Mouse (Mus musculus): ENCODE measurements around the gene Kcnj6. TPM values are rescaled to one million over a fixed set of nuclear protein-coding genes. Genes with fewer than 3 reads are reported as not detected.

Kcnj6 gene
- total RNA-seq (2021) = 10 to 100 TPM; 88.1 to 95.9 TPM
- long read RNA-seq, experiment 1, partial matches to known transcripts = 0 of 6 reads
- long read RNA-seq, experiment 1, other reads (novel, unspliced or antisense) = 4 of 6 reads
- long read RNA-seq, experiment 2, partial matches to known transcripts = 0 of 1 reads
- long read RNA-seq, experiment 2, other reads (novel, unspliced or antisense) = 0 of 1 reads

DNA sequence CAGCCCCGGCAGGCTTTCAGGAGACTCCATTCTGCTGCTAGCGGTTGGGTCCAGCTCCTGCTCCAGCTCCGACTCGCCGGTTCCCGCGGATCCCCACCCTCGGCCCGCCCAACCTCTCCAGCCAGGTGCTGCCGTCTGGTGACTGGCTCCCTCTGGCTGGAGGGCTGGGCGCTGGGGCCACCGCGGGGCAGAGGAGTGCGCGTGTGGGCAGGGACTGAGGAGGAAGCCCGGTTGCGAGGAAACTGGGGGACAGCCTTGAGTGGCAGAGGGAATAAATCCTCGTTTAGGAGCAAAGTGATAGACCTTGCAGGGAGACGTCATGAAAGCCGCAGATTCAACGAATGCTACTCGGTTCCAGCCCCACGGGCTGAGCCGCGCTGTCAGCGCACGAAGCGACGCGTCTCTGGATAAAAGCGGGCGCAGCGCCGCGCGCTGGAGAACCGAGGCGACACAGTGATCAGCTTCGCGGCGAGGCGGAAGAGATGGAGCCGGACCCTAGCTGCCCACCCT is at the start of gene Kcnj6:
TSS of gene Kcnj6 (minus strand) at position 362 of the 510 bp plus-strand sequence.
- peak; percentile 74 to 88 for DNase-seq (ENCODE audit: low spot score in 2 of 2)

DNA sequence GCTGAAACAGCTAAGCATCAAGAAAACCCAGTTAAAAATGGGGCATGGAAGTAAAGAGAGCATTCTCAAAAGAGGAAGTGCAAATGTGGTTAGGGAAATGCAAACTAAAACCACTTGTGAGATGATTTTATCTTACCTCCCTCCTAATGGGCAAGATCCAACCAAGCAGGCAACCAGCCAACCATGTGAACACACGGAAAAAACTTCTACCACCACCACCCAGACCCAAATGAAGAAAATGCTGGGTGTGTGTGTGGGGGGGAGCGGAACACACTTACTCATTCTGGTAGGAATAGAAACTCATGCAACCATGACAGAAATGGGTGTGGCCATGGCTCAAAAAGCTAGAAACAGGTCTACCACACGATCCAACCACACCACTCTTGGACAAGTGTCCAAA is 12.4 kb upstream of the Kcnj6 start:
- no peak for DNase-seq (ENCODE audit: low spot score in 2 of 2)

DNA sequence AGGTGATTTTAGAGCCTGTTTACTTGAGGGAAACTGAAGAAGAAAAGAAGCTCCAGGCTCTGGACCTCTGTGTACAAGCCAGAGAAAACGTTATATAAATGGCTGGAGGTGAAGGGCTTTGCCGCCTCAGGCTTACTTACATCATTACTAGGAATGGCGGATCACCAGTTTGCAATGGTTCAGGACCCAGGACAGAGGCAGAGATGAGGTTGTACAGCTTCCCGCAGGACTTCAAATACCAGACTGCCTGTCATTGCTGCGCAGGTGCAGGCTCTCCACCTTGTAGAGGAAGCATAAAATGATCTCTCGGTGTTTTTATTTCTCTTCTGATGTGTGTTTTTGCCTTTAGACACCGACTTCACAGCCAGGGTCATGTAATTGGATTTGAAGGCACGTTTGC is 7.1 kb upstream of the Kcnj6 start:
- DNase-seq (ENCODE audit: low spot score in 2 of 2) = no peak

DNA sequence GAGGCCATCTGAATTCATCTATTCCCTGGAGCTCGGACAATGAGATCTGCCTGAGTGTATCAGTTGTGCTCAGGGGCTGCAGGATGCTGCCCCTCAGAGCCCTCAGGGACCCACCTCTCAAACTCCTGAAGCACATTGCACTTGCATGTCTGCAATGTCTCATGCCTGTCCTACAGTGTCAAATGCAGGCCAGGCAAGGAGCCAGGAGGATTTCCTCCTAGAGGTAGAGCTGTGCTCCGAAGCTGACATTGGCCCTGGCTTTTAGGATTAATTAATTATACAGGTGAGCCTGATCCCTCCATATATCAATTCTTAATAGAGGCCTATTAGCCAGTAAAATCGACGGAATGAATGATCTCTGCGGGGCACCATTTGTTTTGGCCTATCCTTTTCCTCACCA is 2.0 kb upstream of the Kcnj6 start:
- DNase-seq (ENCODE audit: low spot score in 2 of 2) = no peak

DNA sequence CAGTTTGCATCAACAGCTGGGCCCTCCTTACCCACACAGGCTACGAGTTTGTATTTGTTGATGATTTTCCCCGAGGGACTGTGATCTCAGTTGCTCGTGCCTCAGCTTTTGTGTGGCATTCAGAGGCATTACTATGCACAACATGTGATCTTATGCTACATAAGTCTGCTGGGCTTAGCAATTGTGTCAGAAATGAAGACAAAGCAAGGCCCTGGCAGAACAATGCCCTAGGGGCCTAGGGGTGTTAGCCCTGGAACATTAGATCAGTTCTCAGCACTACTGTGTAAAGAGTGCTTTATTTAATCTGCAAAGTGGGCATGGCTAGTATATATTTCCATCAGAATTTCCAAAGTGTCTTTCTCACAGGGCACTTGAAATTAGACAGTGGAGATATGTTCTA is 1.5 kb upstream of the Kcnj6 start:
- no peak for DNase-seq (ENCODE audit: low spot score in 2 of 2)

DNA sequence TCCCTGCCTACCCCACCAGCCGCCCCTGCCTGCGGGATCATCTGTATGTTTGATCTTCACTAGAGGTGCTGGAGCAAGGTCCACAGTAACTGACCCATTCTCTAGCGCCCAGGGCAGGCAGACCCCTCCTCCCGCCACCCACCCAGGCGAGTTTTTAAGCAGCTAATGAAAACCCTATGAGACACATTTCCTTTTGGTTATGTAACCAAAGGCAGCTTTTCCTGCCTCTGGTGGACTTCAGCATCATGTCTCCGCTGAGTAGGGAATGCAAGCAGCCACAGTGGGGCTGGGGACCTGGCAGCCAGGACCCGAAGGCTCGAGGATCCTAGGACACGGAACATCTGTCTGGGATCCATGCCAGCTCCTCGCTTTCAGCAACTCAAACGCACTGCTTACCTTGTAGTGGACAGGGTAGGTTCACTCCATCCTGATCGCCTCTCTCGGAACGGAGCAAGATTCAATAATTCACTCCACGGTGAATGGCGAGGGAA is 665 bp downstream of the Kcnj6 start:
- peak; percentile 28 to 40 for DNase-seq (ENCODE audit: low spot score in 2 of 2)

DNA sequence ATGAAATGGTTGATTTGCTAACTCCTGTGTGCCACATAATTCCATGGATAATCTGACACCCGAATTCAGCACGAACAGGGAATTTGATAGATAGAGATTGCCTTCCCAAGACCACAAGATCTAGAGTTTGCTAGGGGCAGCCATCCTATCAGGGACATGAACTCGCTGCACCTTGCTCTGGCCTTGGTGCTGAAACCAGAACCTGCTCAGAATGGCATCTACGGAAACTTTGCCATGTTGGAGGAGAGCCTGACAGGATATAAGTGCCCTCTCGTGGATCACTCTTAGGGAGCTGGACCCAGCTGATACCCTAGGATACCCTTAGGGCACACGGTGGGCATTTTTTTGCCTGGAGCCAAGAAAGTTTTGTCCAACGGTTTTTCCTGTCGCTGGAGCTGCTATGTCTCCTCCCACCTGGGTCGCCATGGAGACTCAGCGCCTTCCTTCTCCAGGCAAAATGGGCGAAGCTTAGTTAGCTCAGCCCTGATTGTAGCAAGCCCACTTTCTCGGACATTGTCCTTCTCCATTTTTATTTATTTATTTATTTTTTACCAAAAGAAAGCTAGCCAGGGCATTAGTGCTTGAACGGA is 1.9 kb downstream of the Kcnj6 start:
- peak in 1 of 2 experiments; percentile 55 for DNase-seq (ENCODE audit: low spot score in 2 of 2)

DNA sequence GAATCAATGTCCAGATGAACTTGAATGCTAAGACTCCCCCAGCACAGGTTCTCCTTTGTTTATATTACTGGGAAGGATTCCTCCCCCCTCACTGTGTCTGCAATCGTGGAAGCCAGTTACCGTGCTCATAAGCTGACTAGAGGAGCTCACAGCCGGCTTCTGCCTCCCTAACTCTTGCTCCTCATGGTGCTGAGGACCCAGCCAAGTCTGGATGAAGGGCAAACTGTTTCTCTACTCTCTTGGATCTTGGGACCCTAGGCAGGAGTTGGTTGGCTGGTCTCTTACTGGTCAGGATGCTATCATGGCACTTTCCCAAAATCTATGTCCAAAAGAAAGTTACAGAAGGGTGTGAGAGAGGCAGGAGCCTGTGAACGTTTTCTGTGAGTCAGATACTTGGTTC is 2.6 kb downstream of the Kcnj6 start:
- DNase-seq (ENCODE audit: low spot score in 2 of 2) = no peak

DNA sequence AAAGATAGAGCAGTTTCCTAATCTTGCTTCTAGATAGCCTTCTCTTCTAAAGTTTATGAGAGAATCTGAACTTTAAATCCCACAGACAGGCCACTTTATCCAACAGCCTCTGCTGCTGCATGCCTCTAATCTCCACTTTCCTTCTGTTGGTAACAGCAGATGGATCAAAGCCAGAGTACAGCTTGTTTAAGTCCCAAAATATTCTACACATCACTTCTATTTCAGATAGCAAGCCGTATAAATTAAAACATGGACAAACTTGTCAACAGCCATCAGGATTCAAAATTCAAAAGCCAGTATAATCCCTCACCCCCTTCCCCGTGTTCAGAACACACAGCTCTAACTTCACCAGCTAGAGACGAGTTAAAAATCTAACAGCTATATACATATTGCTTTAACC is 3.4 kb downstream of the Kcnj6 start:
- no peak for DNase-seq (ENCODE audit: low spot score in 2 of 2)

DNA sequence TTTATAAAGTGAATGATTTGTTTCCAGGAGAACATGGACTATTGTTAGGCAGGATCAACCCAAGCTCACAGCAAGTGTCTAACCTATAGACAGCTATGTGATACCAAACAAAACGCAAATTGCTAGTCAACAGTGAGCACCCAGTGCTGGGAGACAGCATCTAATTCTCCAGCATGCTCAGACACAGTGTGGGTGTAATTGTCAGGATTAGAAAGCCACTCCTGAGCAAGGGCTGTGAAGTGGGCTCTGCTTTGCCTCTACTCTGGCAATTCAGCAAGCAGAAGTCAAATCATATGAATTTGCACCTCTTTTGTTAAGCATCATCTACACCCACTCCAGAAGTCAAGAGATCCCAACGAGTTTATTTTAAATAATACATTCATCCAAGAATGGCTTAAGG is 7.4 kb downstream of the Kcnj6 start:
- no peak for DNase-seq (ENCODE audit: low spot score in 2 of 2)

DNA sequence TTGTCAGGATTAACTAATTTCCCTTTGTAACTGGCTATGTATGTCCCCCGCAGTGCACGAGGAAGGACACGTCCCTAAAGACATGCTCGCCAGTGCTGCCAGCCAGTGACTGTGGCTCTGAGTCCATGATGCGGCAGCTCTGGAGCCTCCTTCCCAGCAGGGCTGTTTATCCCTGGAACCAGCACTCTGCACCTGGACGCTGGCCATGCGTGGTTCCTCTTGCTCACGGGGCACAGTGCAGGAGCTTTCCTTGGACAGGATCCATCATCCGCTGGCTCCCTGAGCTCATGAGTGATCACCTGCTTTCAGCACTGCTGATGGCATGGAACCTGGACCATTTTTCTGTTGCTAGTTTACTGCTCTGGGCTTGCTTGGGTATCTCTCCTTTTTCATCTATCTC is 10.8 kb downstream of the Kcnj6 start:
- no peak for DNase-seq (ENCODE audit: low spot score in 2 of 2)

DNA sequence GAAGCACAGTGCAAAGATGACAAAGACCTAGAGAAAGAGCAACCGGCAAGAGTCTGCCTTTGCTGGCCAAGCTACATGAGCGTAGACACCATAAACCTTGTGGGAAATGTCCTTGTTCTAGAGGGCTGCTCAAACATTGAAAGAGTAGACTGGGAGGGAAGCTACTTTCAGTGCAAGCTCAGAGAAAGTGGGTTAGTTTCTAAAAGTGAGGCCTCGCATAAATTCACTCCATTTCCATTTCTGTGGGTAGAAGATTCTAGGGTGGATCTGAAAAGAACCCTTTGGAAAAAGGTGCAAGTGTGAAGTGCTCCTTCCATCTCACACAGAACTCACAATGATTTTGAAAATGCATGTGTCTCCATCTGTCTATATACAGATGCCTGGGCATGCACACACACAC is 13.2 kb downstream of the Kcnj6 start:
- DNase-seq (ENCODE audit: low spot score in 2 of 2) = no peak

DNA sequence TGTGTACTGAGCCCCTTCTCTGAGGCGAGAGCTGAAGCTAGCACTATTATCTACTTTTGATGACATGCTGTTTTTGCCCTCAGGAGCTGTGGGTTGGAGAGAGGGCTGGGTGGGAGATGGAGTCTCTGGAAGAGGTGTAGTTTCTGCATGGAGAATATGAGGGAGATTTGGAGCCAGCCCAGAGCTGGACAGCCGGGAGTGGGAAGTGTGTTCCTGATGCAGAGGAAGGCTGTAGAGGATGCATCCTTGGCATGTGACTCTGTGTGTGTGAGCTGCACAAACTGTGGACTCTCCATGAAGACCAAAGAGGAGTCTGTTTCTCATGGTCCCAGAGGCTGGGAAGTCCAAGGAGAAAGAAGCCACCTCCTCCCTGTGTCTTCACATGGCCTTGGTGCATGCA is 17.1 kb downstream of the Kcnj6 start:
- no peak for DNase-seq (ENCODE audit: low spot score in 2 of 2)

DNA sequence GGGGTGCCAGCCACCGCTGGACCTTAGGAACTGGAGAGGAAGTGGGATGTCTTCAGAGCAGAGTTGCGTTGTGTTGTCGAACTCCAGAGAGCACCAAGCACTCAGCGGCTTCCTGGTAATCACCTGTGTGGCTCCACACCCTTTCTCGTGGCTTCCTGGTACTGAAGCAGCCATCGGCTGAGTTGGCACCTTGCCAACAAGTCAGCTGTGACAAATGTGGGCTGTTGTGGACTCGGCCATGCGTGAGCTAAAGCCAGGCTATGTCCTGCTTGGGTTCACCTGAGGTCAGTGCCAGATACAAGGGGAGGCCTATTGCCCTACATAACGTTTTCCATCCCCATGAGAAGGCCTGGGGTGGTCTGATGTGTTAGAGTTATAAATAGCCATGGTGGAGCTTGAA is 18.0 kb downstream of the Kcnj6 start:
- DNase-seq (ENCODE audit: low spot score in 2 of 2) = no peak

DNA sequence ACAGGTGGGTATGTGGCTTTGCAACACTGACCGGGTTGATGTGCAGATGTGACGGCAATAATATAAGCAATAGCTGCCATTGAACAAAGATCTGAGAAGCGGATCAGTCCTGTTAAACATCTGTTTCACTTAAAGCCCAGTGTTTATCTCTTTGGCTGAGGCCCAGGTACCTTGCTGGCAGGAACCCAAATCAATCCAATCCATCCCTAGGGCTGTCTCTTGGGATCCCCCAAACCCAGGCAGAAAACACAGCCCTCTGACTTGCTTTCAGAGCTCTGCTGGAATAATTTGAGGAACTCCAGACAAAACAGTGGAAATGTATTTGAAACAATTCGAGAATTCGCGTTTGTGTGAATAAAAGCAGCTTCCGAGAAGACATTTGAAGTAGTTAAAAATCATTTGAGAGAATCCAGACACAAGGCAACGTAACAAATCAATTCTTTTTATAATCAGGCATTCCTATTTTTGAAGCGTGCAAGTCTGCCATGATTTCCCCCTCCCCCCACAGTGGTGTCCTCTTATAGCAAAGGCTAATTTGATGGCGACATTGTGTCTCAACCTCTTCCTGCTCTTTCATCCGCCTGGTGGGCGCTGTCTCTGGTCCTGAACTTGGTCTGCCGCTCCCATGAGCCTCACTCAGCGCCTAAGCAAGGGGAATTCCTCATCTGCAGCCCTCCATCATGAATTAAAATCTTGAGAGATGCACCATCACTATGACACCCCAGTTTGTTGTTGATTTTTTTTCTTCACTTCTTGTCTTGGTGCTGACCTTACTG is 25.2 kb downstream of the Kcnj6 start:
- DNase-seq (ENCODE audit: low spot score in 2 of 2) = no peak

DNA sequence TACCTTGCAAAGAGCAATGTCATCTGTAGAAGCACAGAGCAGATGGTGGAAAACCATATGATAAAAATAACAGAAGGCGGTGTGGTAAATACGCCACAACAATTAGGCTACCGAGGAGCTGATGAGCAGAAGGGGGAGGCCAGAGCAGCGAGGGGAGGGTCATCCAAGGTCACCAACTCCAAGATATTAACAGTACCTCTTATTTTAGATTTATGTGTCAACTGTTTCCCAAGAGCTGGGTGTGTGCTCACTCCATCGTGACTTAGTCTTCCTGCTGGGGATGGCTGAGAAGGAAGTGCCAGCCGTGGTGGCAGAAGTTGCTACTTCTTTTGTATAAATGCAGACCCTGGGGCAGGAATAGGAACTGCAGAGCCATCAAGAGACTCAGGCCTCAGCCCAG is 28.6 kb downstream of the Kcnj6 start:
- no peak for DNase-seq (ENCODE audit: low spot score in 2 of 2)

DNA sequence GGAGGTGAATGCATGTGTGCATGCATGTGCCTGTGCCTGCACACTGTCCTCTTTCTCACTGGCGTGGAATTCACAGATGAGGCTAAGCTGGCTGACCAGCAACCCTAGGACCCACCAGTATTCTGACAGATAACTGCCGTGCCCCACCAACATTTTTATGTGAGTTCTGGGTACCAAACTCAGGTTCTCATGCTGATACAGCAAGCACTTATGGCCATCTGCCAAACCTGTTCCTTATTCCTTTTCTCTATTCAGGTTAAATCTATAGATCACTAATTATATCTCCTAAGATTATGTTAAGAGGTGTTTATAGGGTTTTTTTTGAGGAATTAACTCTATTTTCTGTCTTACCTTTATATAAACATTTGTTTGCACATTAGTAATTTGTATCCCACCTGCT is 29.0 kb downstream of the Kcnj6 start:
- no peak for DNase-seq (ENCODE audit: low spot score in 2 of 2)

DNA sequence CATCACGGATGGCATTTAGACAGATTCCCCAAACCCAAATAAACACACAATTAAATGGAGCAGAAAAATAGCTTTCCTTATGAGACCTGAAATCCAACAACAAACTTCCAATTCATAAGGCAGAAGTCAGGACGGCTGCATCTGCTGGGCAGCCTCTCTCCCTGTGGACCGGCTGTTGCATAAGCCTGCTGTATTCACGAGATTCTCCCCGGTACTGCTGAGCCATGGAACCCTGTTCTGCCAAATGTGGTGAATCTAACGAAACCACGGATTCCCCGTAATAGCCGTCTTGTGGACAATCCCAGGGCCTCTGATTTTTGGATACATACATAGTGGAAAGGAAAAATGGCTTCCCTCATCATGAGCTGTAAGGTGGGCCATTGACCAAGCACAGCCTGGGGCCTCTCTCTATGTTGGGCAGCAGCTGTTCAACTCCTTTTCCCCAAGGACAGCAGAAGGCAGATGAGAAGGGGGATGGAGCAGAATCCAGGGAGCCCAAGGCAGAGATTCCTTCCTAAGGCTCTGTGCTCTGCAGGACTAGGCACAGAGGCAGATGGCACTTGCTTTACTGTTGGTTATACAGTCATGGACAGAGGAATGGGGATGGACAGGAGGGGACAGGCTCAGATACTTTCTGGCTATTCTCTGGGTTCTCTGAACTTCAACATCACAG is 40.2 kb downstream of the Kcnj6 start:
- peak in 1 of 2 experiments; percentile 22 for DNase-seq (ENCODE audit: low spot score in 2 of 2)

DNA sequence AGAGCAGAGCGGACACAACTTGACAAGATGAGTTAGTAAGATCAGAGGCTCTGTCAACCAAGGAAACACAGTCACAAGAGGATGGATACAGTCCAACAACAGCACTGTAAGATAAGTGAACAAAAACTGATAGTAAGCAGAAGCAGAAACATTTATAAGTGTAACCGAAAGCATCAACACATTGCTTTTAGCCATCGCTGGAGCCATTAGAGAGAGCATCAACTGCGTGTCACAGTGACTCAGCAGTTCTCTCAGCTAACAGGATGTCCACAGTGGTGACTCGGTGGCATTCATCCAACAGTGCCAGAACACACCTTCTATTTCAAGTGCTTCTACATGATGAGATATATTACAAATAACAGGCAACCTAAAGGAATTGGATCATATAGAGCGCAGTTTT is 41.1 kb downstream of the Kcnj6 start:
- DNase-seq (ENCODE audit: low spot score in 2 of 2) = no peak

DNA sequence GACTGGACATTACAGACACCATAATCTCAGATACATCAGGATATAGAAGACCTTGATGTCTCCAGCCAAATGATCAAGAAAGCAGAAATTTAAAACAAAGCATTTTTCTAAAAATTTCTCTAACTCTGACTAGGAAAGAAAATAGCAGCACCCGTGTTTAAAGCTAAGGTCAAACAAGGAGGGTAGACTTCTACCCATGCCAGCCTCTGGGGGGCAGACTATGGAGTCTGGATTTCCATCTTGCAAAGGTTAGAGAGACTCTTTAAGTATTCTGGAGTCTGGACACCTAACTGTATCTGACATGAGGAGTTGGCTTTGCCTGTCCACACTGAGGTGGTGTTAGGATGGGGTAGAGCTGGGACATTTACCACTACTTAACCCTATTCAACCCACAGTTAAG is 44.2 kb downstream of the Kcnj6 start:
- no peak for DNase-seq (ENCODE audit: low spot score in 2 of 2)

DNA sequence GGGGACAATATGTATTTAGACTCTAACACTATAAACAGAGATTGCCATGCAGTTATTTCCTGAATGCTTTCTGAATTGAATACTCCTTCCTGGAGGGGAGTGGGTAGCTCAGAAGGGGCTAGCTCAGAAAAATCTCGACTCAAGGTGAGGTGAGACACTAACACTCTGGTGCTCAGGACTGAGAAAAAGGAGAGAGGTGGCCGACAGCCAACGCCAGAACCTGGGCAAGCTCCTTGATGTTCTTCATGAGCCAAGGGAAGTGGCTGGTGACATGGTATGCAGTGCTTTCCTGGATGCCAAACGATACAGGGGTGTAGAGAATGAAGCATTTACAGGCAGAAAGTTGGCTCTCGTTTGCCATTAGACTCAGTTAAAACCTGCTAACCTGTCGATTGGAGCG is 48.3 kb downstream of the Kcnj6 start:
- DNase-seq (ENCODE audit: low spot score in 2 of 2) = no peak

DNA sequence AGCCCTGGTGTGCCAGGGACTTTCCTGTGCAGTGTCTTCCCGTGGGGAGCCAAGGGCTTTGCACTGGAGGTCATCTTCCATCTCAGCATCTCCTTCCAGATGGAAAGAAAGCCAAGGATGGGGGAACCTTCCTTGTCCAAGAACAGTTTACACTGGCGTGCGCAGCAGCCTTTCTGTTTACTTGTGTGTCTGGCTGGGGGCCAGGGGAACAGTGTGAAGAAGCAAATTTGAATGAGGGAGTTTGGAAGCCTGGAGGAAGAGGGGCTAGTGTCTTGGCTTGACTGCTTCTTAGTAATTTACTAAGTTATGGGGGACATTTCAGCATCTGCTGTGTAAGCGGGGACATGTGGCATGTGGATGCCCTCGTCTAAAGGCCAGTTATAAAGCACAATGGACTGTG is 50.7 kb downstream of the Kcnj6 start:
- DNase-seq (ENCODE audit: low spot score in 2 of 2) = no peak
